Mouse (Mus musculus): ENCODE data around the gene Ern2. TPM values are rescaled to one million over a fixed set of nuclear protein-coding genes. Genes with fewer than 3 reads are reported as not detected.

Ern2 gene
- polyA plus RNA-seq, 1 experiment from 2014 or later: not detected

DNA sequence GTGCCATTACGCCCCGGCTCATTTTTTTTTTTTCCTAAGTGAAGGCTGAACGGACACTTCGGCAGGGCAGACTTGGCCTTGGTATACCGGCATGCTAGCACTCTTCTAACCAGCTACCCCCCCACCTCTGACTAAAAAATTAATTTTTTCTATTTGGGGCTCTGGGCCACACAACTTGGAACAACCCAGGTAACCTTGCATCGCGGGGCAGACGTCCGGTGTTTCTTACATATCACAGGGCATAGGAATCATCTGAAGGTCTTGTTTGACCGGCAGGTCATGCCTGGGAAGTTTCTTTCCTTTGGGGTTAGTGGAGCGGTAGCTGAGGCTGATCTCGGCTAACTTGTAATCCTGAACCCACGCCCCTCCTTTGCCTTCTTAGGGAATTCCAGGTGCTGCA, 27.5 kb downstream of the Ern2 start:
- Histone ChIP-seq H3K36me3 (peaks cover 27% of the 10 kb centered on the region), H3K27me3 (no peaks in the 10 kb centered on the region), H3K4me1 (peaks cover 31% of the 10 kb centered on the region), H3K9ac (peak overlapping the region; percentile 64), H3K4me3 (peak overlapping the region; percentile 67), H3K4me2 (replicated peaks) (peak overlapping the region; percentile 78), H3K9me3 (no peaks in the 10 kb centered on the region), H3K27ac (peak overlapping the region; percentile 88)
- ATAC-seq (ENCODE audit: insufficient number of reproducible peaks, insufficient read depth, low FRiP score, low TSS enrichment): no peak
- 5% methylated on average over 13 of the region's 13 CpGs for WGBS

DNA sequence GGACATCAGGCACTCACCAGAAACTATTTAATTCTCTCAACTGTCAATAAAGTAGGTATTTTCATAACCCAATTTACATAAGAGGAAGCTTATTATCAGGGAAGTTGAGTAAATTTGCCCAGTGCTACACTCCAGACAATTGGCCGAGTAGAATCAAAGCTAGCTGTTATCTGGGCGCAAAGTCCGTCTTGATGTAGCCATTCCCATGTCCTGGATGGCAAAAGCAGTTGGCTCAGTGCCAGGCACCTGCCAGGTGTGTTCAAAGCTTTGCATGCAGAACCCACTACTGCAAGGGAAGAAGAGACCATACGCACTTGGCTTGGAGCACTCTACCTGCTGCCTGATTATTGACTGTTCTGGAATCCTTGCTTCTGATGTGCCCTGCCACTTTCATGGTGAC, 33.5 kb downstream of the Ern2 start:
- H3K27ac ChIP-seq: no peak overlapping the region
- H3K9ac ChIP-seq: no peak overlapping the region
- no peaks in the 10 kb centered on the region for H3K9me3 ChIP-seq
- H3K27me3 ChIP-seq: no peaks in the 10 kb centered on the region
- ATAC-seq (ENCODE audit: insufficient number of reproducible peaks, insufficient read depth, low FRiP score, low TSS enrichment): no peak
- H3K4me2 ChIP-seq (replicated peaks): no peak overlapping the region
- H3K4me1 ChIP-seq: peaks cover under 1% of the 10 kb centered on the region; the same call in 1 of the 2 replicates
- WGBS: 87% methylated on average over 4 of the region's 4 CpGs
- no peak overlapping the region for H3K4me3 ChIP-seq
- peaks cover 24% of the 10 kb centered on the region for H3K36me3 ChIP-seq

DNA sequence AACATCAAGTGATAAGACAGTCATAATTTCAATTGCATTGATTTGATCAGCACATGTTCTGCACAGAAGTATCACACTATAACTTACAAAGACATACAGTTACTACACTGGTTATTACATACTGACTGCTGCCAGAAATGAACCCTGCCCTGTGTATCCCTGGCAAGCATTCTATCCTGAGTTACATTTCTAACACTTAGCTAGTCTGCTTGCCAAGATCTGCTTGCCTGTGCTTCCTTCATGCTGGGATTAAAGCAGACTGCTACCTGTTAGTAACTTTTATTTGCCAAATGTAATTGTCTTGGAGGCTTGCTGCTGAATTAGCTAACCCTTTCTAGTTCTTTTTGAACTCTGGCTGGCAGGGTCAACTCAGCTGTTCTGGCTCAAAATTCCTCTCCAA, 45.0 kb downstream of the Ern2 start:
- ATAC-seq (ENCODE audit: insufficient number of reproducible peaks, insufficient read depth, low FRiP score, low TSS enrichment): no peak
- Histone ChIP-seq H3K36me3 (peaks cover 88% of the 10 kb centered on the region), H3K9me3 (no peaks in the 10 kb centered on the region)

DNA sequence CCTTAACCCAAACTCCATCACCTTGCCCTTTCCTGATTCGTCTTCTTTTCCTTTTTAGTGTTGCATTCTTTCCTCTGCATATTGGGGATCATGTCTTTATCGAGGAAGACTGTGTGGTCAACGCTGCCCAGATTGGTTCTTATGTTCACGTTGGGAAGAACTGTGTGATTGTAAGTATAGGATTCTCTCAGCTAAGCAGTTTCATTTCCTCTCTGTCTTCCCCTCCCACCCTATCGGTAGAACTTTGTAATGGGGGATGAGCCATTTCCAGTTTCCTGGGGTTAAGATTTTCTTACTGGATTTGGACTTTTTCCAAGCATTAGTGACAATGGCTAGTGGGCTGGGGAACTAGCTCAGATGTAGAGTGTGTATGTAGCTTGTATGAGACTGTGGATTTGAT, 47.8 kb downstream of the Ern2 start:
- Histone ChIP-seq H3K4me1 (peaks cover 6% of the 10 kb centered on the region; the same call in 1 of the 2 replicates), H3K27ac (no peak overlapping the region), H3K9me3 (no peaks in the 10 kb centered on the region), H3K4me3 (no peak overlapping the region), H3K9ac (no peak overlapping the region), H3K36me3 (peaks cover 77% of the 10 kb centered on the region), H3K4me2 (replicated peaks) (no peak overlapping the region), H3K27me3 (no peaks in the 10 kb centered on the region)
- ATAC-seq (ENCODE audit: insufficient number of reproducible peaks, insufficient read depth, low FRiP score, low TSS enrichment): no peak
- WGBS: 93% methylated on average over 5 of the region's 5 CpGs

More for the DNA sequence above, 45.0 kb downstream of the Ern2 start:
- no peaks in the 10 kb centered on the region for H3K27me3 ChIP-seq
- no peak overlapping the region for H3K4me2 ChIP-seq (replicated peaks)
- H3K27ac ChIP-seq: no peak overlapping the region
- no peaks in the 10 kb centered on the region for H3K4me1 ChIP-seq
- H3K9ac ChIP-seq: no peak overlapping the region
- H3K4me3 ChIP-seq: no peak overlapping the region

DNA sequence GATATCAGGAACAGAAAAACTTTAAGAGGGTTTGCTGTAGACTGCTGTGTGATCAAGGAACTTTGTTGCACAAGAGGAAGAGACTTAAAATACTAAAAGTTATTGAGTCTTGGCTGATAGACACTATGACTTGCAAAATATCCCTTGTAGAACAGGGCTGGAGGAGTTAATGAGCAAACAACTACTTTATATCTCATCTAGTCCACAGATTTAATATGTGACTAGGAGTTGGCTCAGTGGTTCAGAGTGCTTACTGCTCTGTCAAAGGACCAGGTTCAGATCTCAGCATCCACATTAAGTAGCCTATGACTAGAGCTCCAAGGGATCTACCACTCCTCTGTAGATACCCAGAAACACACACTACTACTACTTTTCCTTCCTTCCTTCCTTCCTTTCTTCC, 48.9 kb downstream of the Ern2 start:
- no peak overlapping the region for H3K4me3 ChIP-seq
- no peaks in the 10 kb centered on the region for H3K27me3 ChIP-seq
- H3K9me3 ChIP-seq: no peaks in the 10 kb centered on the region
- no peak for ATAC-seq (ENCODE audit: insufficient number of reproducible peaks, insufficient read depth, low FRiP score, low TSS enrichment)
- no peak overlapping the region for H3K9ac ChIP-seq
- H3K4me2 ChIP-seq (replicated peaks): no peak overlapping the region
- H3K36me3 ChIP-seq: peaks cover 67% of the 10 kb centered on the region
- H3K27ac ChIP-seq: no peak overlapping the region
- H3K4me1 ChIP-seq: peaks cover 6% of the 10 kb centered on the region; the same call in 1 of the 2 replicates

DNA sequence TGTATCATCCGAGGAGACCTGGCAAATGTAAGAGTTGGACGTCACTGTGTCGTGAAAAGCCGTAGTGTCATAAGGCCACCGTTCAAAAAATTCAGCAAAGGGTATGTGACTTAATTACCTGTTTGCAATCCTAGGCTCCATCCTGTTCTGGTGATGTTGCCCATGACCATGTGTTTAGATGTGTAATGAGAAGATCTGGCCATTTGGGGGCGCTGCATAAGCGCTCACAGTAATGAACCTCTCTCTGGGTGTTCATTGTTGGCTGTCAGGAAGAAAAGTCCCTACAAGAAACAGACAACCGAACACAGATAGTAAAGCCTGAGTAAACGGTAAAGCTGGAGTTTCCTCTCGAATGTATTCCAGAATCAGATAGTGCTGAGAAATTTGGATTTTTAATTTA, 50.9 kb downstream of the Ern2 start:
- no peak for ATAC-seq (ENCODE audit: insufficient number of reproducible peaks, insufficient read depth, low FRiP score, low TSS enrichment)
- Histone ChIP-seq H3K4me2 (replicated peaks) (no peak overlapping the region), H3K36me3 (peaks cover 53% of the 10 kb centered on the region), H3K4me3 (no peak overlapping the region), H3K9ac (no peak overlapping the region), H3K4me1 (peaks cover 6% of the 10 kb centered on the region; the same call in 1 of the 2 replicates), H3K9me3 (no peaks in the 10 kb centered on the region), H3K27me3 (no peaks in the 10 kb centered on the region), H3K27ac (no peak overlapping the region)
- 71% methylated on average over 10 of the region's 10 CpGs for WGBS

DNA sequence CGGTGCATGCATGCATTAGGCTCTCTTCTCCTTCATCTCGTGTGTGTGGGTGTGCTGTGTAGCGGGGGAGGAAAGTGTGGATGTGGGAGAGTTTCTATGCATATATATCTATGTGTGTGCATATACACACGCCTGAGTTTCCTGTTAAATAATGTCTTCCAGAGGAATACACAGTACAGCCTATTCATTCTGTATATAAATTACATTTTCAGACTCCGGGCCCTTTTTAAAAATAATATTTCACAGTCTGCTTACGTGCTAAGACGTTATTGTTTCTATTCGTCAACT, 52.7 kb downstream of the Ern2 start:
- WGBS: 21% methylated on average over 8 of the region's 8 CpGs
- peak overlapping the region; percentile 73 for H3K4me2 ChIP-seq (replicated peaks)
- no peaks in the 10 kb centered on the region for H3K27me3 ChIP-seq
- no peaks in the 10 kb centered on the region for H3K9me3 ChIP-seq
- peak overlapping the region; percentile 62 for H3K4me3 ChIP-seq
- H3K27ac ChIP-seq: peak overlapping the region; percentile 47; the same call in 1 of the 2 replicates
- ATAC-seq (ENCODE audit: insufficient number of reproducible peaks, insufficient read depth, low FRiP score, low TSS enrichment): no peak
- H3K4me1 ChIP-seq: peaks cover 6% of the 10 kb centered on the region; the same call in 1 of the 2 replicates
- peaks cover 35% of the 10 kb centered on the region for H3K36me3 ChIP-seq
- H3K9ac ChIP-seq: peak overlapping the region; percentile 70

DNA sequence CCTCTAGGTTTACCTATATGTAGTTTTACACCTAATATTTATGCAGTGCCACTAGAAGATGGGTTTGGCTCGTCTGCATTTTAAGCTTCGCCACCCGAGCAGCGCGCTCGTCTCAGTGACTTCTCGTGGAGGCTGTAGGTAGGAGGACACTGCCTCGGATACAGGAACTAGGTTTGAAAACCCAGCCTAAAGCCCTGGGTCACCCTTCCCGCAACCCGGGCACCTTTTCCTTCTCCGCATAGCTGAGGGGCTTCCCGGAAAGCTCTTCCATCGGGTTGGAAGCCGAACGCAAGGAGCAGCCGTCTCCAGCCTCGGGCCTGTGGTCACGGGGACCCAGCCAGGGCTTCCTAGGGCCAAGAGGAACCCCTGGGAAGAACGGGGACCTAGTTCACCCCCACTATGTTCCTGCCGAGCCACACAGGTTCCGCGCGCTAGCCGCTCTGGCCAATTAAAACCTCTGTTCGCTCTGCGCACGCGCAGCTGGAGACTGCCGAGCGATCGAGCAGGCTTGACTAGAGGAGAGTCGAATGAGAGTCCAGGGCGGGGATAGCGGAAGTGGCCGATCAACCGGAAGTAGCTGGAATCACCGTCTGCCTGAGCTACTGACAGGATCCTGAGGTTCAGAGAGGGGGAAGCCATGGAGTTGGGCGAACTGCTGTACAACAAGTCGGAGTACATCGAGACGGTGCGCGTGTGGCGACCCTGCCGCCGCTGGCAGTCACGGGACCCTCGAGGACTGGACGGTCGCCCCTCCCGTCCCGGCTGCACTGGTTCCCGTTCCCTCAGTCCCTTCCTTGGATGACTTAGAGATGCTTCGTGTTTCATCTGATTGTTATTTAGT, 53.3 kb downstream of the Ern2 start, which contains the start of the genes Palb2 and Dctn5:
Gene Palb2, minus strand, starts transcription at position 489 of the 841 bp plus-strand sequence.
Gene Dctn5, plus strand, starts transcription at position 545 of the 841 bp plus-strand sequence.
- Histone ChIP-seq H3K4me1 (peaks cover 6% of the 10 kb centered on the region; the same call in 1 of the 2 replicates), H3K4me3 (peak within 1 kb of the TSS; percentile 62), H3K4me2 (replicated peaks) (peak within 1 kb of the TSS; percentile 73), H3K27me3 (no peaks in the 10 kb centered on the region), H3K36me3 (peaks cover 34% of the 10 kb centered on the region), H3K9me3 (no peaks in the 10 kb centered on the region), H3K9ac (peak within 1 kb of the TSS; percentile 70), H3K27ac (peak within 1 kb of the TSS; percentile 47)
- peak; percentile 92 for ATAC-seq (ENCODE audit: insufficient number of reproducible peaks, insufficient read depth, low FRiP score, low TSS enrichment)
- WGBS: under 1% methylated on average over 54 of the region's 54 CpGs

DNA sequence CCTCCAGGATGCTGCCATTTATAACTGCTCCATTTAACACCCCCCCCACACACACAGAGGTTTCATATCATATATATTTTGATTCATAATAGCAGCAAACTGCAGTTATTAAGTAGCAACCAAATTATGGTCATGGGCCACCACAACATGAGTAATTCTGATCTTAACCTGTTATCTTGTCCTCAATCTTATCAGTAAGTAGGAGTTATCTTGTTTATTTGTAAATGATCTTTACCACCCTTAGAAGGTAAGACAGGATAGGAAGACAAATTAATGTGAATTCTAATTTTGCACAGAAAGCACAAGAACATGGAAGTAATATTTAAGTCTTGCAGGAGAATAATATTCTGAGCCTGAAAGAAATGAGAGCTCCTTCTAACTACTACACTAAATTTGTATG, 54.2 kb downstream of the Ern2 start:
- no peak for ATAC-seq (ENCODE audit: insufficient number of reproducible peaks, insufficient read depth, low FRiP score, low TSS enrichment)
- Histone ChIP-seq H3K27ac (no peak overlapping the region), H3K27me3 (no peaks in the 10 kb centered on the region), H3K9me3 (no peaks in the 10 kb centered on the region), H3K9ac (peak overlapping the region; percentile 70), H3K4me1 (peaks cover 6% of the 10 kb centered on the region; the same call in 1 of the 2 replicates), H3K36me3 (peaks cover 36% of the 10 kb centered on the region), H3K4me3 (peak overlapping the region; percentile 62), H3K4me2 (replicated peaks) (peak overlapping the region; percentile 73)

DNA sequence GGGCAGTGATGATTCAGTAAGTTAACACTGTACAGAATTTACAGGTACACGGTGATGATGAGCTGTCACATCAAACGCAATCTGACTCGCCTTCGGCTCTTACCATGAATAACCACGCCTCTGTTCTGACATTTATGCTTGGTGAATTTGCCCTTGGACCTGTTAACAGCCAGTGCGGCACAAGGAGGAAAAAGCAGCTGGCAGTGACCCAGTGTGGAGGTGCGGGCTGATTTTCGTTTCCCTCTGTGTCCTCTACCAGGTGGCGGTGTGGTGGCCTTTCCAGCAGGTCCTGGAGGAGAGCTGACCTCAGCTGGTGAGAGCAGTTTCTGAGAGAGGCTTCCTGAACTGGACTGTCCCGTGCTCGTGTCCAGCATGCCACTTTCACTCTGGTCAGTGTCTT, 59.1 kb downstream of the Ern2 start:
- 92% methylated on average over 11 of the region's 11 CpGs for WGBS
- Histone ChIP-seq H3K4me1 (no peaks in the 10 kb centered on the region), H3K9me3 (no peaks in the 10 kb centered on the region), H3K27me3 (no peaks in the 10 kb centered on the region), H3K27ac (no peak overlapping the region), H3K4me2 (replicated peaks) (no peak overlapping the region), H3K9ac (no peak overlapping the region), H3K36me3 (peaks cover 50% of the 10 kb centered on the region), H3K4me3 (no peak overlapping the region)
- no peak for ATAC-seq (ENCODE audit: insufficient number of reproducible peaks, insufficient read depth, low FRiP score, low TSS enrichment)

DNA sequence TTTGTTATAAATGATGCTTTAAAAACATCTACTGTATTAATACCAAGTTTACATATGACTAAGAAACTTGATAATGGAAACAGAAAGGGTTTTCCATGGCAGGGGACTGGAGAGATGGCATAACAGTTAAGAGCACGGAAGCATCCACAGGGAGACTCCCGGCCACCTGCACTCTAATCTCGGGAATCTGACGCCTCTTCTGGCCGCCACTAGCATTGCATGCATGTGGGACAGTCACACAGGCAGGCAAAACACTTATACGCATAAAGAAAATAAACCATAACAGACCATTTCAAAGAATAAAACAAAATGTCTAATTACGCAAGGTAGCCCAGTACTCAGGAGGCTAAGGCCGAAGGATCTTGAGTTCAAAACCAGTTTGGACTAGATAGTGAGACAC, 60.4 kb downstream of the Ern2 start:
- WGBS: 76% methylated on average over 8 of the region's 8 CpGs
- Histone ChIP-seq H3K9me3 (no peaks in the 10 kb centered on the region), H3K4me1 (no peaks in the 10 kb centered on the region), H3K27ac (no peak overlapping the region), H3K9ac (no peak overlapping the region), H3K4me2 (replicated peaks) (no peak overlapping the region), H3K36me3 (peaks cover 61% of the 10 kb centered on the region), H3K27me3 (no peaks in the 10 kb centered on the region), H3K4me3 (no peak overlapping the region)
- no peak for ATAC-seq (ENCODE audit: insufficient number of reproducible peaks, insufficient read depth, low FRiP score, low TSS enrichment)

DNA sequence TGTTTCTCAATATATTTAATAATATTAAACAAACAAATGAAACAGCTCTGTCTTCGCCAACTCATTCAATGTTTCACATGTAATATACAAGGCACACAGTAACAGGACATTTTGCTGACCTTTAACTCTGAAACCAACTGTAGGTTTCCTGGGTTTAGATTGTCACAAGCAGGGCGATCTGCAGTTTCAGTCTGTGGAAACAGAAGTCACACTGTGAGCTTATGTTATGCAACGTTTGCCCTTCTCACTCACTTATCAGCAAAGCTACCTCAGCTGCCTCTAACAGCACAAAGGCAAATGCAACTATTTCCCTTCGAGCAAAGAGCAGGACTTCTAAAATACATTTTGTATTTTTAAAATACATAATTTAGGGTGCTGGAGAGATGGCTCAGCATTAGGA, 62.5 kb downstream of the Ern2 start:
- Histone ChIP-seq H3K4me3 (no peak overlapping the region), H3K27me3 (no peaks in the 10 kb centered on the region), H3K27ac (no peak overlapping the region), H3K9ac (no peak overlapping the region), H3K4me2 (replicated peaks) (no peak overlapping the region), H3K4me1 (no peaks in the 10 kb centered on the region), H3K9me3 (no peaks in the 10 kb centered on the region), H3K36me3 (peaks cover 72% of the 10 kb centered on the region)
- 87% methylated on average over 4 of the region's 4 CpGs for WGBS
- ATAC-seq (ENCODE audit: insufficient number of reproducible peaks, insufficient read depth, low FRiP score, low TSS enrichment): no peak
